Mouse (Mus musculus) stomach, embryonic 16.5 days (tissue): ENCODE measurements around the gene Pdp2. TPM values are rescaled to one million over a fixed set of nuclear protein-coding genes. Genes with fewer than 3 reads are reported as not detected.
A peak's percentile ranks its signal among the peaks of the same experiment; 100 is the strongest.

Source experiments
- ATAC-seq: fragments of 200-750 bp; cut with Nextera tagmentation; 2 replicates; pipeline ENCODE4 v1.8.0; 2017; ENCODE audit warnings: moderate number of reproducible peaks, moderate TSS enrichment; ENCODE audit not compliant: insufficient read depth, low FRiP score
- H3K27ac ChIP-seq: fragments of 300-500 bp; sonication (generic); 2 replicates; pipeline ENCODE4 v1.5.1; 2014; ENCODE audit warnings: low read length
- H3K27me3 ChIP-seq: fragments of 300-500 bp; sonication (generic); 2 replicates; pipeline ENCODE4 v1.6.1; 2014; ENCODE audit warnings: low read length, control low read depth, mixed read lengths; ENCODE audit not compliant: control insufficient read depth, insufficient read depth
- H3K36me3 ChIP-seq: fragments of 300-500 bp; sonication (generic); 2 replicates; pipeline ENCODE4 v1.6.1; 2014; ENCODE audit warnings: low read length; ENCODE audit not compliant: control insufficient read depth, insufficient read depth
- H3K4me1 ChIP-seq: fragments of 300-500 bp; sonication (generic); 2 replicates; pipeline ENCODE4 v1.6.1; 2014; ENCODE audit warnings: low read length, control low read depth, mixed read lengths; ENCODE audit not compliant: control insufficient read depth, insufficient read depth
- H3K4me2 ChIP-seq: fragments of 300-500 bp; sonication (generic); 2 replicates; pipeline ENCODE4 v1.6.1; 2014; ENCODE audit warnings: low read depth, low read length, mixed read lengths
- H3K4me3 ChIP-seq: fragments of 300-500 bp; sonication (generic); replicated peaks from 2 replicates; pipeline ENCODE4 v1.5.1; 2014; ENCODE audit warnings: mild to moderate bottlenecking, low read length
- H3K9ac ChIP-seq: fragments of 300-500 bp; sonication (generic); 2 replicates; pipeline ENCODE4 v1.6.1; 2014; ENCODE audit warnings: low read length
- H3K9me3 ChIP-seq: fragments of 300-500 bp; sonication (generic); replicated peaks from 2 replicates; pipeline ENCODE4 v1.6.1; 2016; ENCODE audit warnings: low read length, control low read depth; ENCODE audit not compliant: control insufficient read depth
- WGBS: fragments of 180-500 bp; shearing (Covaris S2); extraction: QIAGEN DNeasy Blood & Tissue Kit; methylation state at CpG from one replicate; pipeline ENCODE4 v1.1.7; 2014; 5-methylcytosine and 5-hydroxymethylcytosine counted together
- polyA plus RNA-seq: library from polyadenylated mRNA; unstranded; fragments of >200 nt; fragmentation: Nextera tagmentation; extraction: Ambion mirVana; gene quantifications from 2 replicates; pipeline ENCODE4 v1.2.1, GENCODE M21; 2015

Pdp2 gene
- polyA plus RNA-seq, 1 experiment from 2014 or later, result 13.3 TPM

DNA sequence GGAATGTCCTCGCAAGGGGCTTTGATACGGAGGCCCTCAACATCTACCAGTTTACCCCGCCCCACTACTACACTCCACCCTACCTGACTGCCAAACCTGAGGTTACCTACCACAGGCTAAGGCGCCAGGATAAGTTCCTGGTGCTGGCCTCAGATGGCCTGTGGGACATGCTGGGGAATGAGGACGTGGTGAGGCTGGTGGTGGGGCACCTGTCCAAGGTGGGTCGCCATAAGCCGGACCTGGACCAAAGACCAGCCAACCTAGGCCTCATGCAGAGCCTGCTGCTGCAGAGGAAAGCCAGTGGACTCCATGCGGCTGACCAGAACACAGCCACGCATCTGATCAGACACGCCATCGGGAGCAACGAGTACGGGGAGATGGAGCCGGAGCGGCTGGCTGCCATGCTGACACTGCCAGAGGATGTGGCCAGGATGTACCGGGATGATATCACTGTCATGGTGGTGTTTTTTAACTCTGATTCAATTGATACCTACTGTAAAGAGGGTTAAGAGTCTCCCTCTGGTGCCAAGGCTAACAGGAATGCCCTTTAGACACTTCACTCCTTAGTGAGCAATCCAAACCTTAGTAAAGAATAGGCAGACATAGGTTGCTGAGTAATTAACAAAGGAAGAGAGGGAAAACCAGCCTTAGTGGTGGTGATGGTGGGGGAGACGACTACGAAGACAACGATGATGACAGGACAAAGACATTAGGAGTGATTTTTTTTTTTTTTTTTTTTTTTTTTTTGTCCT is 3.5 kb downstream of the Pdp2 start:
- Histone ChIP-seq H3K9me3 (no peaks in the 10 kb centered on the region), H3K27ac (no peak overlapping the region), H3K27me3 (no peaks in the 10 kb centered on the region), H3K36me3 (peaks cover 14% of the 10 kb centered on the region), H3K4me2 (no peak overlapping the region), H3K4me3 (no peak overlapping the region), H3K4me1 (peaks cover 14% of the 10 kb centered on the region; the same call in 1 of the 2 replicates), H3K9ac (no peak overlapping the region)
- ATAC-seq, result no peak
- 95% methylated on average over 19 of the region's 19 CpGs for WGBS

DNA sequence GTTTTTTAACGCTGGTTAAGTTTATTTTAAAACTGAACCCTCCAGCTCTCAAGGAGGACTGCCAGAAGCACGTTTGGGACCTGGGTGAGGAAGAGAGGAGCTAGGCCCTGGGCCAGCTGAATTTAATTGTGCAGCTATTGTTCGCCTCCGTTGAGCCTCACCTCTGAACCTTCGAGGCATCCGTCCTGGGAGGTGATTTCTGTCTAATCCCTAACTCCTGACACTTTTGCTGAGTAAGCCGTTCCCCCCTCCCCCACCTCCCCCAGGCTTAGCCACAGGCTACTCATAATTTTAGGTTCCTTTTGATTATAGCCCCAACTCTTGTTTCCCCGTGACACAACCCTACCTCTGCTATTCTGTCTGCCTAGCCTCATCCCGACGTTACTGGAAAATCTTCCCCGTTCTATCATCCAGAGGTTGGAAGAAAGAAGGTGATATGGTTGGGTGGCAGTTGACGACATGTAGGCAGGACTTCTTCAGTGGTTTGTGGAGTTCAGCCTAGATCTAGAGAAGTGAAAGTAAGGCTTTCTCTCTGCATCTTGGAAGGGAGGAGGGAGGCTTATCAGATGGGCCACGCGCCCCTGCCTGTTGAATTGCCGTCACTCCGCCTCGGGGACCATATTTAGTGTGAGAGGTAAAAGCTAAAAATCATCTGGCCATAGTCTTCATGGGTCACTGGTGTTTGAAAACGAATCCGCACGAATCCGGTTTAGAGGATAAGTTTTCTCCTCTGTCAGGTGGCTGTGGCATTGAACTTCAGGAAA is 4.7 kb downstream of the Pdp2 start:
- Histone ChIP-seq H3K4me1 (peaks cover 11% of the 10 kb centered on the region; the same call in 1 of the 2 replicates), H3K9ac (no peak overlapping the region), H3K4me2 (no peak overlapping the region), H3K9me3 (no peaks in the 10 kb centered on the region), H3K27me3 (no peaks in the 10 kb centered on the region), H3K36me3 (peaks cover 14% of the 10 kb centered on the region), H3K4me3 (no peak overlapping the region), H3K27ac (no peak overlapping the region)
- no peak for ATAC-seq
- 83% methylated on average over 21 of the region's 21 CpGs for WGBS

DNA sequence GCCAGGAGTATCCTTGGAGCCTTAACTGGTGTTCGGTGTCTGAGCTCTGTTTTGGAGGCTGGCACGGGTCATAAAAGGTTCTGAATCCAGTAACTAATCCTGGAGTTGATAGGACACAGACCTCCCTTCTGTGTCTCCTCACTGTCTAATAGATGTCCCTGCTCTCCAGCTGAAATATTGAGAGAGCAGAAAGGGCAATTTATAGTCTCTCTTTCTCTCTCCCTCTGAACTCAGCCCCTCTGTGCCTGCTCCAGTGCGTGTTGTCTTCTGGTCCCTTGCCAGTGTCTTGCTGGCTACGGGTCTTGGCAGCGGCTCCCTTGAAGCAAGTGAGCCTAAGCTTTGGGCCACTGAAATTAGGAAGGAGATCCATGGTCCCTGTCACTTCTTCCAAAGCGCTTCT is 6.4 kb downstream of the Pdp2 start:
- ATAC-seq, result no peak
- peak overlapping the region; percentile 14; the same call in 1 of the 2 replicates for H3K27ac ChIP-seq
- H3K27me3 ChIP-seq, result no peaks in the 10 kb centered on the region
- H3K4me2 ChIP-seq, result no peak overlapping the region
- peaks cover 14% of the 10 kb centered on the region for H3K36me3 ChIP-seq
- WGBS, result 52% methylated on average over 6 of the region's 6 CpGs
- H3K9ac ChIP-seq, result peak overlapping the region; percentile 26; the same call in 1 of the 2 replicates
- H3K4me1 ChIP-seq, result peaks cover 10% of the 10 kb centered on the region
- no peaks in the 10 kb centered on the region for H3K9me3 ChIP-seq
- H3K4me3 ChIP-seq, result no peak overlapping the region

DNA sequence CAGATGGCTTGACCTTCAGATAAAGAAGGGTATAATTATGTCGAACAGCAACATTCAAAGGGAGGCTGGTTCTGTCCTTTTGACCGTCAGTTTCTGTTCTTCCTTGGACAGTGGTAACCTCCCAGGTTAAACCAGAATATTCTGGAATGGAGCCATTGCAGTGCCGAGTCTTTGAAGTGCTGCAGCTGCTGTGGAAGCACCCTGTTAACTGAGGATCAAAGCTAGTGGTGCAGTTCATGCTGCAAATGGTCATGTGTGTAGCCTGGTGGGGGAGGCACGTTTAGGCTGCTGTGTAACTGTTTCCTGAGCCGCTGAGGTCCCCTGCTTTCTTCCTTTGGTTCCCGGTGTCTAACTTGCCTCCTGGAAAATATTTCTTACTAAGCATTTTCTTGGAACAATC is 7.2 kb downstream of the Pdp2 start:
- WGBS, result 31% methylated on average over 6 of the region's 6 CpGs
- H3K4me1 ChIP-seq, result peaks cover 9% of the 10 kb centered on the region
- no peak overlapping the region for H3K9ac ChIP-seq
- H3K27me3 ChIP-seq, result no peaks in the 10 kb centered on the region
- ATAC-seq, result no peak
- no peak overlapping the region for H3K4me3 ChIP-seq
- H3K27ac ChIP-seq, result no peak overlapping the region
- no peaks in the 10 kb centered on the region for H3K9me3 ChIP-seq
- H3K4me2 ChIP-seq, result no peak overlapping the region
- H3K36me3 ChIP-seq, result peaks cover 14% of the 10 kb centered on the region

- WGBS, result 25% methylated on average over 7 of the region's 7 CpGs
- no peak overlapping the region for H3K27ac ChIP-seq
- no peaks in the 10 kb centered on the region for H3K27me3 ChIP-seq
- no peak overlapping the region for H3K4me3 ChIP-seq
- no peak for ATAC-seq
- peak overlapping the region; percentile 60; the same call in 1 of the 2 replicates for H3K4me2 ChIP-seq
- peak overlapping the region; percentile 24; the same call in 1 of the 2 replicates for H3K9ac ChIP-seq
- H3K4me1 ChIP-seq, result peaks cover 9% of the 10 kb centered on the region
- H3K36me3 ChIP-seq, result no peaks in the 10 kb centered on the region
- H3K9me3 ChIP-seq, result no peaks in the 10 kb centered on the region
Observed at GRCm38 (mm10) chr8:104601386-104601785, 10.1 kb downstream of the Pdp2 start.

GRCm38 (mm10) chr8:104601941-104602371 is 10.7 kb downstream of the Pdp2 start:
- no peaks in the 10 kb centered on the region for H3K27me3 ChIP-seq
- 1% methylated on average over 12 of the region's 12 CpGs for WGBS
- peak overlapping the region; percentile 60 for H3K4me2 ChIP-seq
- no peak overlapping the region for H3K27ac ChIP-seq
- H3K4me3 ChIP-seq, result peak overlapping the region; percentile 38
- peaks cover 9% of the 10 kb centered on the region for H3K4me1 ChIP-seq
- no peaks in the 10 kb centered on the region for H3K36me3 ChIP-seq
- H3K9ac ChIP-seq, result peak overlapping the region; percentile 60
- no peak for ATAC-seq
- no peaks in the 10 kb centered on the region for H3K9me3 ChIP-seq

- 23% methylated on average over 21 of the region's 21 CpGs for WGBS
- Histone ChIP-seq H3K9ac (peak overlapping the region; percentile 60), H3K27me3 (no peaks in the 10 kb centered on the region), H3K4me1 (peaks cover 7% of the 10 kb centered on the region), H3K27ac (no peak overlapping the region), H3K36me3 (no peaks in the 10 kb centered on the region), H3K4me2 (peak overlapping the region; percentile 60), H3K4me3 (peak overlapping the region; percentile 38), H3K9me3 (no peaks in the 10 kb centered on the region)
- ATAC-seq, result peak; percentile 86
Observed at GRCm38 (mm10) chr8:104602468-104603244, 11.4 kb downstream of the Pdp2 start.

GRCm38 (mm10) chr8:104603245-104603593 is 12.0 kb downstream of the Pdp2 start:
- 68% methylated on average over 4 of the region's 4 CpGs for WGBS
- Histone ChIP-seq H3K36me3 (no peaks in the 10 kb centered on the region), H3K4me3 (no peak overlapping the region), H3K9me3 (no peaks in the 10 kb centered on the region), H3K4me2 (no peak overlapping the region), H3K4me1 (peaks cover 4% of the 10 kb centered on the region), H3K27me3 (no peaks in the 10 kb centered on the region), H3K27ac (no peak overlapping the region), H3K9ac (no peak overlapping the region)
- ATAC-seq, result no peak
